ENCODE assay signal across 9 mouse cellular contexts in the genomic region with DNA sequence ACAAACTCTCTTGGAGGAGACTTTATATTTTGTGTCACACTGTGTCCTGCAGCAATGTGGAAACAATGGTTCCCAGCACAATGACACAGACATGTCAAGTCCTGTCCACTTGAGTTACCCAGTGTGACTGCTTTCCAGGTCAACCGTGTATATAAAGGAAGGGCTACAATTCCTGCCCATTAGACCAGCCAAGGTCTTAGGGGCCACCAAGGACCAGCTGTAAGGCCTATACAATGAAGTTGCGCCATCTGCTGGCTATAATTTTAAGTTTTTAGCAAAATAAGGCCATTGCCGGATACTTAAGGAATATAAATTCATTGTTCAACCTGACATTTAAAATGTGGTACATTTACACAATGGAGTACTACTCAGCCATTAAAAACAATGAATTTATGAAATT.
DNase-seq lines count a peak whose midpoint lies in the region; ATAC-seq and TF ChIP-seq lines count a peak whose summit lies in the region.
"Had no signal": no experiment of that assay in that cellular context is flagged by ENCODE, and none has a peak within 500 bp of the region (broad histone marks: within the 10 kb centered on the region; RNA-seq: fewer than 3 reads in every experiment).

No protein-coding gene starts in this region.

- peak; percentile 35 for TF ChIP-seq CTCF in lung, embryonic 14.5 days (IDR thresholded peaks at IDR 0.05; ENCODE audit: low read depth)

- WGBS in embryonic facial prominence, embryonic 11.5 days, result 25% methylated on average over 3 of the region's 3 CpGs
- WGBS in embryonic facial prominence, embryonic 10.5 days, result 27% methylated on average over 3 of the region's 3 CpGs
- WGBS in lung, embryonic 14.5 days, result 32% methylated on average over 3 of the region's 3 CpGs

- H3K4me3 ChIP-seq in embryonic facial prominence, embryonic 11.5 days (ENCODE audit: low read depth, low read length), result no peak overlapping the region
- H3K4me3 ChIP-seq in embryonic facial prominence, embryonic 10.5 days, result no peak overlapping the region
- H3K4me3 ChIP-seq in lung, embryonic 14.5 days (ENCODE audit: low read depth, low read length), result no peak overlapping the region

- no peak overlapping the region for H3K4me2 ChIP-seq in embryonic facial prominence, embryonic 11.5 days (ENCODE audit: low read depth, low read length)
- H3K4me2 ChIP-seq in lung, embryonic 14.5 days, result no peak overlapping the region

- no peaks in the 10 kb centered on the region for H3K27me3 ChIP-seq in embryonic facial prominence, embryonic 11.5 days (ENCODE audit: control insufficient read depth, insufficient read depth, low read length)
- H3K27me3 ChIP-seq in embryonic facial prominence, embryonic 10.5 days (replicated peaks; ENCODE audit: low read depth, poor library complexity, severe bottlenecking), result no peaks in the 10 kb centered on the region
- H3K27me3 ChIP-seq in lung, embryonic 14.5 days (ENCODE audit: insufficient read depth, low read length), result no peaks in the 10 kb centered on the region

- DNase-seq in embryonic facial prominence, embryonic 11.5 days (ENCODE audit: low spot score), result peak; percentile 71
- no peak for DNase-seq in embryonic facial prominence, embryonic 10.5 days (ENCODE audit: low spot score)
- DNase-seq in lung, embryonic 14.5 days, result peak; percentile 75
- DNase-seq in lung, postnatal 4 days, result no peak
- DNase-seq in embryo, embryonic 10 days (ENCODE audit: low spot score), result peak; percentile 70
- peak; percentile 29 for DNase-seq in mesoderm, embryonic 11.5 days (ENCODE audit: low read depth, low spot score)
- DNase-seq in adrenal gland, adult 8-10 months, result no peak
- DNase-seq in thymus, postnatal 14 days, result no peak
- DNase-seq: gastrocnemius, postnatal 36 days had no signal

- H3K36me3 ChIP-seq in embryonic facial prominence, embryonic 11.5 days (replicated peaks; ENCODE audit: control insufficient read depth, insufficient read depth, low read depth, low read length), result no peaks in the 10 kb centered on the region
- no peaks in the 10 kb centered on the region for H3K36me3 ChIP-seq in embryonic facial prominence, embryonic 10.5 days (replicated peaks)
- no peaks in the 10 kb centered on the region for H3K36me3 ChIP-seq in lung, embryonic 14.5 days (ENCODE audit: insufficient read depth)

- no peak overlapping the region for H3K9ac ChIP-seq in embryonic facial prominence, embryonic 11.5 days (replicated peaks; ENCODE audit: low read length)
- no peak overlapping the region for H3K9ac ChIP-seq in lung, embryonic 14.5 days

- H3K27ac ChIP-seq in embryonic facial prominence, embryonic 11.5 days (replicated peaks; ENCODE audit: low read depth, low read length), result no peak overlapping the region
- no peak overlapping the region for H3K27ac ChIP-seq in embryonic facial prominence, embryonic 10.5 days (replicated peaks)
- H3K27ac ChIP-seq in lung, embryonic 14.5 days (ENCODE audit: low read depth), result no peak overlapping the region

- no peaks in the 10 kb centered on the region for H3K4me1 ChIP-seq in embryonic facial prominence, embryonic 11.5 days (ENCODE audit: control insufficient read depth, insufficient read depth, low read length)
- no peaks in the 10 kb centered on the region for H3K4me1 ChIP-seq in embryonic facial prominence, embryonic 10.5 days
- no peaks in the 10 kb centered on the region for H3K4me1 ChIP-seq in lung, embryonic 14.5 days (ENCODE audit: insufficient read depth)

- ATAC-seq in embryonic facial prominence, embryonic 11.5 days (replicated peaks; ENCODE audit: insufficient number of reproducible peaks, low FRiP score, low TSS enrichment, low read depth), result no peak
- no peak for ATAC-seq in lung, embryonic 14.5 days (ENCODE audit: insufficient read depth)

- H3K9me3 ChIP-seq in embryonic facial prominence, embryonic 11.5 days (replicated peaks; ENCODE audit: control insufficient read depth, low read length), result no peaks in the 10 kb centered on the region
- no peaks in the 10 kb centered on the region for H3K9me3 ChIP-seq in embryonic facial prominence, embryonic 10.5 days
- H3K9me3 ChIP-seq in lung, embryonic 14.5 days (ENCODE audit: low read depth, low read length), result no peaks in the 10 kb centered on the region

Comparison
In these comparisons a context has a peak if more than half of its experiments do, and no peak if none do; other contexts are left out.
1. DNase-seq: peak in embryonic facial prominence, embryonic 11.5 days (single experiment), lung, embryonic 14.5 days (single experiment), embryo, embryonic 10 days (single experiment) and mesoderm, embryonic 11.5 days (single experiment); none in embryonic facial prominence, embryonic 10.5 days (single experiment), lung, postnatal 4 days (0 of 2), adrenal gland, adult 8-10 months (single experiment) and thymus, postnatal 14 days (single experiment).